Mouse (Mus musculus): Measurements from ENCODE around the gene Ccdc47. TPM values are rescaled to one million over a fixed set of nuclear protein-coding genes. Genes with fewer than 3 reads are reported as not detected.

Gene Ccdc47
- polyA plus RNA-seq, 1 experiment from 2014 or later = 85.0 TPM

GRCm38 (mm10) chr11:106193371-106194154 lies 22.6 kb downstream of the Ccdc47 start:
- peaks cover 10% of the 10 kb centered on the region for H3K4me1 ChIP-seq
- under 1% methylated on average over 41 of the region's 44 CpGs for WGBS
- H3K27me3 ChIP-seq (ENCODE audit: insufficient read depth, poor library complexity, severe bottlenecking) = no peaks in the 10 kb centered on the region
- DNase-seq (ENCODE audit: low spot score) = peak; percentile 99
- H3K9me3 ChIP-seq = no peaks in the 10 kb centered on the region
- peaks cover 22% of the 10 kb centered on the region for H3K36me3 ChIP-seq
- peak overlapping the region; percentile 82 for H3K4me3 ChIP-seq
- peak overlapping the region; percentile 88 for H3K27ac ChIP-seq

- WGBS = 11% methylated on average over 19 of the region's 19 CpGs
- Histone ChIP-seq H3K27me3 (ENCODE audit: insufficient read depth, poor library complexity, severe bottlenecking) (no peaks in the 10 kb centered on the region), H3K4me1 (peaks cover 10% of the 10 kb centered on the region), H3K36me3 (peaks cover 15% of the 10 kb centered on the region), H3K9me3 (no peaks in the 10 kb centered on the region), H3K27ac (peak overlapping the region; percentile 88), H3K4me3 (peak overlapping the region; percentile 82)
- no peak for DNase-seq (ENCODE audit: low spot score)
These were observed 23.3 kb downstream of the Ccdc47 start for GRCm38 (mm10) chr11:106192657-106193370.

DNA sequence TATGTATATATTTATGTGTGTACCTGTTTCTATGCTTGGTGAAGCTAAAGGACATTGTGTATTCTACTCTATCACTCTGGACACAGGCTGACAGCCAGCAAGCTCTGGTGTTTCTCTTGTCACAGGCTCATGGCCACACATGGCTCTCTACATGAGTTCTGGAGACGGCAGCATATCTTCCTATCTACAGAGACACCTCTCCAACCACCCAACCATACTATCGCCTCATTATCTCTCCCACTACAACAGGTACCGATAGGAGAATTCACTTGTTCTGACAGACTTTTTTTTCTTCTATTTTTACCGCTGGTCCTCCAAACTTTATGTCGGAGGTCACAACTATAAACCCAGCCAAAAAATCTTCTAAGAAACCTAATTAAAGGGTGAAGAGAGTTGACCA lies 23.9 kb downstream of the Ccdc47 start:
- peaks cover 10% of the 10 kb centered on the region for H3K4me1 ChIP-seq
- 60% methylated on average over 5 of the region's 5 CpGs for WGBS
- H3K27ac ChIP-seq = no peak overlapping the region
- DNase-seq (ENCODE audit: low spot score) = no peak
- H3K9me3 ChIP-seq = no peaks in the 10 kb centered on the region
- no peaks in the 10 kb centered on the region for H3K27me3 ChIP-seq (ENCODE audit: insufficient read depth, poor library complexity, severe bottlenecking)
- H3K4me3 ChIP-seq = peak overlapping the region; percentile 82
- peaks cover 9% of the 10 kb centered on the region for H3K36me3 ChIP-seq

DNA sequence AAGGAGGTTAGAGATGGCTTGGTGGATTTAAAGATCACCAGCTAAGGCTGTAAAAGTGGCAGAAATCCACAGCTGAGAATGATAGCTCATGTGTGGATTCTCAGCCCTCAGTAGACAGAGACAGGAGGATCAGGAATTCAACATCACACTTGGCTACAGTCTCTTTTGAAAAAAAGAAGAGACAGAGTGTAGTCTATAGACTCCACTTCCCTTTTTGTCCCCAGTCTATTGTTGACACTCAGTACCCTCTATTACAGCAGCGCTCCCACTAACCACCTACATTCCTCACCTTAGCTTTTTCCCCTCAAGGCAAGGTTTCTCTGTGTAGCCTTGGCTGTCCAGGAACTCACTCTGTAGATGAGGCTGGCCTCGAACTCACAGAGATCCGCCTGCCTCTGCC lies 24.4 kb downstream of the Ccdc47 start:
- Histone ChIP-seq H3K27ac (no peak overlapping the region), H3K9me3 (no peaks in the 10 kb centered on the region), H3K27me3 (ENCODE audit: insufficient read depth, poor library complexity, severe bottlenecking) (no peaks in the 10 kb centered on the region), H3K4me1 (peaks cover 10% of the 10 kb centered on the region), H3K36me3 (peaks cover 4% of the 10 kb centered on the region; the same call in 1 of the 2 replicates), H3K4me3 (no peak overlapping the region)
- WGBS = 92% methylated on average over 3 of the region's 3 CpGs
- DNase-seq (ENCODE audit: low spot score) = no peak

- 87% methylated on average over 4 of the region's 4 CpGs for WGBS
- Histone ChIP-seq H3K4me3 (no peak overlapping the region), H3K36me3 (peaks cover 6% of the 10 kb centered on the region; the same call in 1 of the 2 replicates), H3K27me3 (ENCODE audit: insufficient read depth, poor library complexity, severe bottlenecking) (no peaks in the 10 kb centered on the region), H3K4me1 (peaks cover 3% of the 10 kb centered on the region), H3K9me3 (no peaks in the 10 kb centered on the region), H3K27ac (no peak overlapping the region)
- DNase-seq (ENCODE audit: low spot score) = no peak
These were observed 28.8 kb downstream of the Ccdc47 start for GRCm38 (mm10) chr11:106187326-106187725.

- 85% methylated on average over 2 of the region's 2 CpGs for WGBS
- Histone ChIP-seq H3K4me1 (peaks cover 8% of the 10 kb centered on the region; the same call in 1 of the 2 replicates), H3K4me3 (no peak overlapping the region), H3K27me3 (ENCODE audit: insufficient read depth, poor library complexity, severe bottlenecking) (no peaks in the 10 kb centered on the region), H3K36me3 (peaks cover 6% of the 10 kb centered on the region; the same call in 1 of the 2 replicates), H3K9me3 (no peaks in the 10 kb centered on the region), H3K27ac (no peak overlapping the region)
- DNase-seq (ENCODE audit: low spot score) = no peak
These were observed 35.7 kb downstream of the Ccdc47 start for GRCm38 (mm10) chr11:106180449-106180801.

DNA sequence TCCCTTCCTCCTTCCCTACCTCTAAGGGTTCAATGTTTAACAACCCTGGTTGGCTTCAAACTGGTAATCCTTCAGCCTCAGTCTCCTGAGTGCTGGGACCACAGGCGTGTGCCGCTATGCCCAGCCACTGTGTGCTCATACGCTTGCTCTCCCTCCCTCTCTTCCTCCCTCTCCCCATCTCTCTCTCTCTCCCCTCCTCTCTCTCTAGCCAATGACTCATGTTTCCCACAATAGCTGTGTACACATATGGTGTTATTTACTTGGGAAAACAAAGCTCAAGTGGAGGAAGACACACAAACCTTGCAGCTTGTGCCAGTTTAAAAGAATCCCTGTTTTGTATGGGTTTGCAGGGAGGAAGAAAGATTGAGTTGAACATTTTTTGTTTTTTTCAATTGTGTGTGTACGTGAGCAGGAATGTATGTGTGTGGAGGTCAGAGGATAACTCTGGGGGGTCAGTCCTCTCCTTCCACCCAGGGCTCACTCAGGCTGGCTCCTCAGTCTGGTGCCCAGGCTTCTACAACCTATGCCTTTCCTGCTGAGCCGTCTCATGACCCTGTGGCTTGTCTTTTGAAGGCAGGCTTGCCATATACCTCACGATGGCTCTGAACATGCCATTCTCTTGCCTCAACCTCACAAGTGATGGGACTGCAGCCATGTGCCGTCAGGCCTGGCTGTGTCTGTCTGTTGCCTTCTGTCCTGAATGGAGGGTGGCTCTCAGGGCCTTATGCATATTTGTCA lies 36.3 kb downstream of the Ccdc47 start:
- no peak for DNase-seq (ENCODE audit: low spot score)
- no peak overlapping the region for H3K27ac ChIP-seq
- no peak overlapping the region for H3K4me3 ChIP-seq
- no peaks in the 10 kb centered on the region for H3K27me3 ChIP-seq (ENCODE audit: insufficient read depth, poor library complexity, severe bottlenecking)
- H3K36me3 ChIP-seq = peaks cover 6% of the 10 kb centered on the region; the same call in 1 of the 2 replicates
- WGBS = 68% methylated on average over 7 of the region's 7 CpGs
- no peaks in the 10 kb centered on the region for H3K9me3 ChIP-seq
- H3K4me1 ChIP-seq = peaks cover 8% of the 10 kb centered on the region; the same call in 1 of the 2 replicates

GRCm38 (mm10) chr11:106178036-106178782 lies 37.9 kb downstream of the Ccdc47 start:
- H3K27me3 ChIP-seq (ENCODE audit: insufficient read depth, poor library complexity, severe bottlenecking) = no peaks in the 10 kb centered on the region
- no peak overlapping the region for H3K4me3 ChIP-seq
- H3K27ac ChIP-seq = no peak overlapping the region
- 0 out of 2 replicates have a peak, but pooled peaks cover 5% of the 10 kb centered on the region for H3K36me3 ChIP-seq
- no peak for DNase-seq (ENCODE audit: low spot score)
- peaks cover 8% of the 10 kb centered on the region; the same call in 1 of the 2 replicates for H3K4me1 ChIP-seq
- 58% methylated on average over 5 of the region's 5 CpGs for WGBS
- H3K9me3 ChIP-seq = no peaks in the 10 kb centered on the region

- H3K4me1 ChIP-seq = peaks cover 8% of the 10 kb centered on the region; the same call in 1 of the 2 replicates
- H3K36me3 ChIP-seq = peaks cover 13% of the 10 kb centered on the region; the same call in 1 of the 2 replicates
- WGBS = 56% methylated on average over 5 of the region's 5 CpGs
- no peak overlapping the region for H3K4me3 ChIP-seq
- H3K27me3 ChIP-seq (ENCODE audit: insufficient read depth, poor library complexity, severe bottlenecking) = no peaks in the 10 kb centered on the region
- H3K27ac ChIP-seq = no peak overlapping the region
- no peak for DNase-seq (ENCODE audit: low spot score)
- H3K9me3 ChIP-seq = no peaks in the 10 kb centered on the region
These were observed 39.8 kb downstream of the Ccdc47 start for GRCm38 (mm10) chr11:106176372-106176771.

- H3K9me3 ChIP-seq = no peaks in the 10 kb centered on the region
- H3K4me3 ChIP-seq = no peak overlapping the region
- DNase-seq (ENCODE audit: low spot score) = no peak
- H3K36me3 ChIP-seq = peaks cover 22% of the 10 kb centered on the region
- no peaks in the 10 kb centered on the region for H3K27me3 ChIP-seq (ENCODE audit: insufficient read depth, poor library complexity, severe bottlenecking)
- H3K27ac ChIP-seq = no peak overlapping the region
- peaks cover 8% of the 10 kb centered on the region; the same call in 1 of the 2 replicates for H3K4me1 ChIP-seq
- 65% methylated on average over 3 of the region's 3 CpGs for WGBS
These were observed 41.1 kb downstream of the Ccdc47 start for GRCm38 (mm10) chr11:106175081-106175480.

DNA sequence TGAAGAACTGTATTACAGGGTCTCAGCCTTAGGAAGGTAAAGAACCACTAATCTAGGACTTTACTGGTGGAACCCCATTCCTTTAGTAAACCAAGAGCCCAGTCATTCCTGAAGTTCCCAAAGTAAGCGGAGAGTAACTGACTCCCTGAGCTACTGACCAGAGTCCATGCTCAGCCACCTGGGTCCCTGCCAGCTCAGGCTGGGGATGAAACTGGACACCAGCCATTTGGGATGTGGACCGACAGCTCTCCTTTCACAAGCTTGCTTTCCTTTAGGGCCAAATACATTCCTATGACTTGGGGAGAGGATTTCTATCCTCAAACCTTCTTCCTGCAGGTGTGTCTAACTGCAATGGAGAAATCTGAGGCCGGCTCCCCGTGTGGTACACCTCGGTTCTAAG lies 41.8 kb downstream of the Ccdc47 start:
- DNase-seq (ENCODE audit: low spot score) = no peak
- WGBS = 80% methylated on average over 5 of the region's 5 CpGs
- H3K27ac ChIP-seq = no peak overlapping the region

DNA sequence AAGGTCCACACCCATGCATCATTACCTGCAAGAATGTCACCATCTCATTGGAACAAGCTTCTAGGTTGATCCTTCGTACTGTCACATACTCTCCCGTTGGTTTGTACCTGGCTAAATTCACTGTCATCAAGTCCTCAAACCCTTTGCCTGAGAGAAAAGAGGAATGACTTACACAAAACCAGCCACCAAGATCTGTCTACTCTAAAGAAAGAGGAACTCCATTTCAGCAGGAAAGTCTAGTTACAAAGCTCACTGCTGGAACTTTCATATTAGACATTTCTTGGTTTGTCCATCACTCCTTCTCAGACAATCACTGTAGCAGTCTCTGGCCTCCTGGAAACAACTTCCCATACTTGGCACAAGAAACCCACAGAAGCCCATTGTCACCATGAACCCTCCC lies 42.9 kb downstream of the Ccdc47 start:
- Histone ChIP-seq H3K4me1 (no peaks in the 10 kb centered on the region), H3K36me3 (peaks cover 26% of the 10 kb centered on the region), H3K4me3 (no peak overlapping the region), H3K27ac (no peak overlapping the region), H3K27me3 (ENCODE audit: insufficient read depth, poor library complexity, severe bottlenecking) (no peaks in the 10 kb centered on the region), H3K9me3 (no peaks in the 10 kb centered on the region)
- 90% methylated on average over 2 of the region's 2 CpGs for WGBS
- no peak for DNase-seq (ENCODE audit: low spot score)

More for the DNA sequence above, 41.8 kb downstream of the Ccdc47 start:
- Histone ChIP-seq H3K4me3 (no peak overlapping the region), H3K27me3 (ENCODE audit: insufficient read depth, poor library complexity, severe bottlenecking) (no peaks in the 10 kb centered on the region), H3K9me3 (no peaks in the 10 kb centered on the region), H3K4me1 (peaks cover 4% of the 10 kb centered on the region; the same call in 1 of the 2 replicates), H3K36me3 (peaks cover 25% of the 10 kb centered on the region)
